Mouse (Mus musculus) G1E (cell line): ENCODE measurements at regions not wholly inside any gene's neighbourhood (a gene's known extent, or its start where the extent isn't known, plus 50 kb on each side); places are given as distances from the start of the nearest gene placed in this dataset.

Experiments used
- ATAC-seq: 2 replicates; pipeline ENCODE4 v1.8.0; 2016; ENCODE audit warnings: mild to moderate bottlenecking; ENCODE audit not compliant: insufficient number of reproducible peaks, poor library complexity, low FRiP score, severe bottlenecking; ENCODE audit errors: extremely low read depth
- DNase-seq: peaks from one replicate; pipeline ENCODE4 v3.0.0; 2012; ENCODE audit warnings: low spot score
- H3K27me3 ChIP-seq: 2 replicates; pipeline ENCODE4 v1.6.1; 2012; ENCODE audit warnings: mild to moderate bottlenecking, low read length, inconsistent platforms; ENCODE audit not compliant: insufficient read depth
- H3K36me3 ChIP-seq: replicated peaks from 2 replicates; pipeline ENCODE3; 2012; ENCODE audit warnings: mild to moderate bottlenecking, inconsistent platforms
- H3K4me1 ChIP-seq: 2 replicates; pipeline ENCODE4 v1.6.1; 2012; ENCODE audit warnings: low read depth, low read length, inconsistent platforms, mixed read lengths; ENCODE audit not compliant: insufficient read depth
- H3K4me3 ChIP-seq: 2 replicates; pipeline ENCODE4 v1.5.1; 2012; ENCODE audit warnings: low read depth, mild to moderate bottlenecking, inconsistent platforms, low read length, moderate library complexity, mixed read lengths
- H3K9me3 ChIP-seq: replicated peaks from 2 replicates; pipeline ENCODE4 v1.6.1; 2012; ENCODE audit warnings: inconsistent platforms
- CTCF ChIP-seq: IDR thresholded peaks from 2 replicates; pipeline ENCODE4 v1.5.1; 2012; ENCODE audit warnings: low read depth, low read length, inconsistent platforms, mixed read lengths
- GATA1 ChIP-seq: IDR thresholded peaks from 2 replicates; pipeline ENCODE4 v1.6.1; 2012; ENCODE audit warnings: borderline replicate concordance, low read length, inconsistent platforms, mixed read lengths
- GATA2 ChIP-seq: IDR thresholded peaks from 2 replicates; pipeline ENCODE4 v1.6.1; 2012; ENCODE audit warnings: low read depth, low read length, inconsistent platforms, borderline replicate concordance
- POLR2AphosphoS5 ChIP-seq: IDR thresholded peaks from 2 replicates; pipeline ENCODE4 v1.6.1; 2012; ENCODE audit warnings: low read depth, low read length, inconsistent platforms; ENCODE audit not compliant: insufficient replicate concordance
- TAL1 ChIP-seq: conservative IDR thresholded peaks from 2 replicates; pipeline ENCODE4 v1.6.1; 2012; ENCODE audit warnings: low read depth, low read length, inconsistent platforms, mixed read lengths

- Histone ChIP-seq H3K4me3 (no peak overlapping the region), H3K9me3 (peaks cover 34% of the 10 kb centered on the region), H3K4me1 (no peaks in the 10 kb centered on the region), H3K27me3 (no peaks in the 10 kb centered on the region), H3K36me3 (no peaks in the 10 kb centered on the region)
- ATAC-seq = no peak
- no peak for TF ChIP-seq POLR2AphosphoS5
- TF ChIP-seq GATA2 = no peak
- TF ChIP-seq GATA1 = no peak
- TF ChIP-seq CTCF = no peak
- TF ChIP-seq TAL1 = no peak
- no peak for DNase-seq
Measured at GRCm38 (mm10) chr14:101373864-101374263, 173.7 kb upstream of the Prr30 start.

GRCm38 (mm10) chr14:101359860-101360259, 159.7 kb upstream of the Prr30 start:
- no peaks in the 10 kb centered on the region for H3K4me1 ChIP-seq
- DNase-seq (no peak), ATAC-seq (no peak)
- TF ChIP-seq TAL1 = no peak
- TF ChIP-seq POLR2AphosphoS5 = no peak
- TF ChIP-seq GATA1 = no peak
- TF ChIP-seq GATA2 = no peak
- TF ChIP-seq CTCF = no peak
- H3K4me3 ChIP-seq = no peak overlapping the region
- peaks cover 20% of the 10 kb centered on the region for H3K9me3 ChIP-seq
- H3K36me3 ChIP-seq = no peaks in the 10 kb centered on the region
- H3K27me3 ChIP-seq = no peaks in the 10 kb centered on the region

GRCm38 (mm10) chr14:101353009-101353378, 152.9 kb upstream of the Prr30 start:
- TF ChIP-seq CTCF (no peak), TAL1 (no peak), GATA1 (no peak), GATA2 (no peak)
- no peak for ATAC-seq

GRCm38 (mm10) chr14:101352046-101353008, 152.2 kb upstream of the Prr30 start:
- no peak for TF ChIP-seq TAL1
- TF ChIP-seq CTCF = no peak
- TF ChIP-seq POLR2AphosphoS5 = no peak
- TF ChIP-seq GATA2 = no peak
- TF ChIP-seq GATA1 = no peak
- DNase-seq = no peak
- Histone ChIP-seq H3K4me3 (no peak overlapping the region), H3K27me3 (no peaks in the 10 kb centered on the region), H3K4me1 (no peaks in the 10 kb centered on the region), H3K36me3 (no peaks in the 10 kb centered on the region), H3K9me3 (peaks cover 15% of the 10 kb centered on the region)
- no peak for ATAC-seq

More at GRCm38 (mm10) chr14:101353009-101353378, 152.9 kb upstream of the Prr30 start:
- Histone ChIP-seq H3K4me1 (no peaks in the 10 kb centered on the region), H3K4me3 (no peak overlapping the region), H3K9me3 (peaks cover 18% of the 10 kb centered on the region), H3K27me3 (no peaks in the 10 kb centered on the region), H3K36me3 (no peaks in the 10 kb centered on the region)
- DNase-seq = no peak

- no peaks in the 10 kb centered on the region for H3K36me3 ChIP-seq
- ATAC-seq = no peak
- no peak for TF ChIP-seq GATA1
- no peak for TF ChIP-seq POLR2AphosphoS5
- TF ChIP-seq CTCF = no peak
- TF ChIP-seq TAL1 = no peak
- no peak for TF ChIP-seq GATA2
- H3K4me3 ChIP-seq = no peak overlapping the region
- no peaks in the 10 kb centered on the region for H3K27me3 ChIP-seq
- no peak for DNase-seq
- H3K9me3 ChIP-seq = peaks cover 6% of the 10 kb centered on the region
- H3K4me1 ChIP-seq = no peaks in the 10 kb centered on the region
Measured at GRCm38 (mm10) chr14:101340331-101340730, 140.2 kb upstream of the Prr30 start.

- ATAC-seq (no peak), DNase-seq (no peak)
- H3K36me3 ChIP-seq = no peaks in the 10 kb centered on the region
- TF ChIP-seq TAL1 = no peak
- no peak for TF ChIP-seq GATA1
- no peak for TF ChIP-seq CTCF
- no peak for TF ChIP-seq GATA2
- H3K4me3 ChIP-seq = no peak overlapping the region
- no peaks in the 10 kb centered on the region for H3K27me3 ChIP-seq
- H3K4me1 ChIP-seq = no peaks in the 10 kb centered on the region
- H3K9me3 ChIP-seq = peaks cover 40% of the 10 kb centered on the region
Measured at GRCm38 (mm10) chr14:101332015-101332414, 131.9 kb upstream of the Prr30 start.
